Mouse (Mus musculus): ENCODE data around the gene Txk. TPM values are rescaled to one million over a fixed set of nuclear protein-coding genes. Genes with fewer than 3 reads are reported as not detected.

Gene Txk
- polyA plus RNA-seq, 1 experiment: 0.16 TPM

DNA sequence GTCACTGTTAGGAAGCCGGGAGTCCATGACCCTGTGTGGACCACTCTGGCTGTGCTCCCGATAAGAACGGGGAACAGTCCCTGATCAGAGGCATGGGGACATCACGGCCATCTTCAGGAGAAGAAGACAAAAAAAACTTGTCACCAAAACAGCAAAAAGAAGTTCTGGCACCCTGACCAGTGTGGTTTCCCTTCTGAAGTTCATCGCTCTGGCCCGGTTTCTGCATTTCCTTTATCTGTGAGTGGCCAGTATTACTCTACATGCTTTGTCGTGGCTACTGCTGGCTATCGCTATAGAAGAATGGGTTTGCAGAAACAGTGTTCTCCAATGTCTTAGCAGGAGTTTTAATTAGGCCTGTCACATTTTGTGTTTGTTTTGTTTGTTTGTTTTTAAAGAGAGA lies 16.1 kb downstream of the Txk start:
- TF ChIP-seq CTCF (IDR thresholded peaks at IDR 0.05; ENCODE audit: borderline replicate concordance, insufficient read depth, low read length) (no peak), POLR2A (IDR thresholded peaks at IDR 0.05; ENCODE audit: low read depth, low read length) (no peak)
- Histone ChIP-seq H3K4me1 (ENCODE audit: control insufficient read depth, insufficient read depth, low read length) (0 out of 2 replicates have a peak, but pooled peaks cover 2% of the 10 kb centered on the region), H3K27ac (ENCODE audit: insufficient read depth, low read length) (no peak overlapping the region), H3K4me3 (ENCODE audit: insufficient read depth, low read length) (no peak overlapping the region)

DNA sequence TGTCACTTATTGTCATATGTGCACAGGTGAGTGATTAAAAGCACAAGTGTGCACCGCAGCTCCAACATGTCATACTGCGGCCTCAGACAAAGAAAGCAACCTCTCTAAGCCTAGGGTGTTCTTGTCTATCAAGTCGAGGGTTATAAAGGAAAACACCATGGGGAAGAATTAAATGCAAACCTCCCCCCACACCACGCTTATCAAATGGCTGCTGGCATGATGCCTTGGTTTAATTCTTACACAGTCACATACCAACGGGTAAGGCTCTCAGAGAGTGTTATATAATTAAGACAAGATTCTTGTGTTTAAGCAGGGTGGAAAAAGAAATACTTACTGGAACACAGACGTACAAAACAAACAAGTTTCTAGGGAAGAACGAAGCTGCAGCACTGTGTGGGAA lies 16.8 kb downstream of the Txk start:
- Histone ChIP-seq H3K4me1 (ENCODE audit: control insufficient read depth, insufficient read depth, low read length) (0 out of 2 replicates have a peak, but pooled peaks cover 2% of the 10 kb centered on the region), H3K4me3 (ENCODE audit: insufficient read depth, low read length) (no peak overlapping the region), H3K27ac (ENCODE audit: insufficient read depth, low read length) (no peak overlapping the region)
- TF ChIP-seq CTCF (IDR thresholded peaks at IDR 0.05; ENCODE audit: borderline replicate concordance, insufficient read depth, low read length) (no peak), POLR2A (IDR thresholded peaks at IDR 0.05; ENCODE audit: low read depth, low read length) (no peak)

DNA sequence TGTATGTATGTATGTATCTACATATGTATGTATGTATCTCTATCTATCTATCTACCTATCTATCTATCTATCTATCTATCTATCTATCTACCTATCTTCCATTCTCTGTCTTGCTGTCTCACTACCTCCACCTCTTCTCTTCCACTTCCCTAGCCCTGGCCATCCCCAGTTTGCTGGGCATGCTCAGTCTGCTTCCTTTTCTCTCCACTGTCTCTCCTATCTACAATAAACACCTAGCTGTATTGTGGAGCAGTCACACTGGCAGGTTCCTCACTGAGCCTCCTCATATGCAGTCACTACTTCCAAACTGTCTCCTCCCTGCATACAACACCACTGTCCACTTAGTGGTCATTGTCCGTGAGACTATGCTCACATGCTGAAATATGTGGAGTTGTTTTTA lies 19.7 kb downstream of the Txk start:
- Histone ChIP-seq H3K27ac (ENCODE audit: insufficient read depth, low read length) (no peak overlapping the region), H3K4me1 (ENCODE audit: control insufficient read depth, insufficient read depth, low read length) (0 out of 2 replicates have a peak, but pooled peaks cover 2% of the 10 kb centered on the region), H3K4me3 (ENCODE audit: insufficient read depth, low read length) (no peak overlapping the region)
- no peak for TF ChIP-seq CTCF (IDR thresholded peaks at IDR 0.05; ENCODE audit: borderline replicate concordance, insufficient read depth, low read length)
- TF ChIP-seq POLR2A (IDR thresholded peaks at IDR 0.05; ENCODE audit: low read depth, low read length): no peak

DNA sequence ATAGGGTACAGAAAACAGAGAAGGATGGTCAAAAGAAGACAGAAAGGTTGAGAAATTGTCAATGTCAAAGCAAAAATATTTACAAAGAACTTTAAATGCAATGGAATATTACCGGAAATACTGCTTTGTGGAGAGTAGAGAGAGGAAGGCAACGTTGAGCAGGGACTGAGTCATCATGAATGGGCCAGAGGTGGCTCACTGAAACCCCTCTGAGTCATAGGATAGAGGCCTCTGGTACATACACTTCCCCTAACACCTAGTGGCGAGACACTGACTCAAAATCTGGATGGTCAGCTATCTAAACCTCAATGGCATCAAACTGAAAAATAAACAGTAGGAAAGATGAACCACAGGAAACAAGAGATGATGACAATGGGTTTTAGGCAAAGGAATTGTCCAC lies 27.2 kb downstream of the Txk start:
- H3K4me1 ChIP-seq (ENCODE audit: control insufficient read depth, insufficient read depth, low read length): peaks cover 3% of the 10 kb centered on the region; the same call in 1 of the 2 replicates
- no peak overlapping the region for H3K4me3 ChIP-seq (ENCODE audit: insufficient read depth, low read length)
- no peak for TF ChIP-seq CTCF (IDR thresholded peaks at IDR 0.05; ENCODE audit: borderline replicate concordance, insufficient read depth, low read length)
- TF ChIP-seq POLR2A (IDR thresholded peaks at IDR 0.05; ENCODE audit: low read depth, low read length): no peak
- 0 out of 2 replicates have a peak overlapping the region, but pooled peaks have one; percentile 2 for H3K27ac ChIP-seq (ENCODE audit: insufficient read depth, low read length)

DNA sequence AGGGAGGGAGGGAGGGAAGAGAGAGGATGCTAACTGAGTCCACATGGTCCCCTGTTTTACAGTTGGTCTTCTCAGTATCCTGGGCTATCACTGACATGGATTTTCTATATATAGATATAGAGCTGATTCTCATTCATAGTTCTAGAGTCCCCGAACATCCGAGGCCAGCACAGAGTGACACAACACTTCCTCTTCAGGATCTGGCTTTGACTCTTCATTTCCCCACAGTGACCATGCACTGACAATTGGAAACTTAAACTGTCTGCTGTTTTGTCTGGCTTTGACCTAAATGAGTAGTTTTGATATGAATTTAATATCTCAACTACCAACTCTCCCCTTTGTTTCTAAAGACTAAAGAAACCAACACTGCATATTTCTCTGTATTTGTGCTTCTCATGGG lies 29.1 kb downstream of the Txk start:
- H3K4me1 ChIP-seq (ENCODE audit: control insufficient read depth, insufficient read depth, low read length): peaks cover 3% of the 10 kb centered on the region; the same call in 1 of the 2 replicates
- no peak for TF ChIP-seq CTCF (IDR thresholded peaks at IDR 0.05; ENCODE audit: borderline replicate concordance, insufficient read depth, low read length)
- TF ChIP-seq POLR2A (IDR thresholded peaks at IDR 0.05; ENCODE audit: low read depth, low read length): no peak
- H3K4me3 ChIP-seq (ENCODE audit: insufficient read depth, low read length): no peak overlapping the region
- no peak overlapping the region for H3K27ac ChIP-seq (ENCODE audit: insufficient read depth, low read length)

DNA sequence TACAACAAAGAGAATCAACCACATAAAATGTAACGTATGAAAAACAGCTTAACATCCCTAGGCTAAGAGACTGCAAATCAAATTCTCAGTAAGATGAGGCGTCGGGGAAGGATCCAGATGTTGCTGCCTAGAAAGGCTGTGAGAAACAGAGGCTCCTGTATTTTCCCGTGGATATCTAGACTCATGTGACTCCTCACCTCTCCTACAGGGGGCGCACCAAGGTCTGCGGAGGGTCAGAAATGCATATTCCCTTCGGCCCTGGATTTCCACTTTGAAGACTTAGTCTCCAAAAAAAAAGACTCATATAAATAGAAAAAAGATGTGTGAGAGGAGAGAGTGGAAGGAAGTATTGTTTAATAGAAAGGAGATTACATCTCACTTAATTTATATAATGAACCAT lies 32.0 kb downstream of the Txk start:
- Histone ChIP-seq H3K4me3 (ENCODE audit: insufficient read depth, low read length) (no peak overlapping the region), H3K27ac (ENCODE audit: insufficient read depth, low read length) (no peak overlapping the region; the same call in 1 of the 2 replicates), H3K4me1 (ENCODE audit: control insufficient read depth, insufficient read depth, low read length) (peaks cover 3% of the 10 kb centered on the region; the same call in 1 of the 2 replicates)
- TF ChIP-seq POLR2A (IDR thresholded peaks at IDR 0.05; ENCODE audit: low read depth, low read length) (no peak), CTCF (IDR thresholded peaks at IDR 0.05; ENCODE audit: borderline replicate concordance, insufficient read depth, low read length) (peak; percentile 14; the same call in 1 of the 2 replicates)

DNA sequence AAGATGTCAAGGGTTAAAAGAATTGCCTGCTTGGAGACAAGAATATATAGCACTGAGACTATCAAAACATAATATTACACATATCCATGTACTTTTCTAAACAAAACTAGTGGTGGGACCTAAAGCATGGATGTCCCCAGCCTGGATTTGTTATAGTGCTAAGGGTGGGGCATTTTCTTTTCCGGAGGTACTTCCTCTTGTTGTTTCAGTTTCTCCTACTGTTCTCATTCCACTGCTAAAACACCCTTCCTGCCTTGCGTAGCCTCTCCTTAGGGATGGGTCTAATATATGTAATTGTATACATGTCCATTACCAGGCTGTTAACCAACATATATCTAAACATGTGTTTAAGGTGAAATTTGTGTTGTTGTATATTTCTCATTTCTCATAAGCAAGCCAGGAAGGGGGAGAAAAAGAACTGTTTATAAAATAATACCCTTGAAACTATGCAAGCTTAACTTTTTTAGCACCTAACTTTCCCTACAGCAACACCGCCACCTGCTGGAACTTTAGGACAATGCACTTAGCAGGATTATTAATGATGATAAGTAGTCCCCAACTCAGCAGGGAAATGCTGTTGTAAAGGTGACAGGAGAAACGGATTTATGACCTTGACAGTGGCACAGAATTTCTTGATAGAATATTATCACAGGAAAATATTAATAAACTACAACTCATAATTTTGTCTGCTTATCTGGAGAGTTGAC lies 41.9 kb downstream of the Txk start:
- Histone ChIP-seq H3K27ac (ENCODE audit: insufficient read depth, low read length) (no peak overlapping the region), H3K4me1 (ENCODE audit: control insufficient read depth, insufficient read depth, low read length) (peaks cover 10% of the 10 kb centered on the region), H3K4me3 (ENCODE audit: insufficient read depth, low read length) (no peak overlapping the region)
- TF ChIP-seq POLR2A (IDR thresholded peaks at IDR 0.05; ENCODE audit: low read depth, low read length) (no peak), CTCF (IDR thresholded peaks at IDR 0.05; ENCODE audit: borderline replicate concordance, insufficient read depth, low read length) (no peak)

DNA sequence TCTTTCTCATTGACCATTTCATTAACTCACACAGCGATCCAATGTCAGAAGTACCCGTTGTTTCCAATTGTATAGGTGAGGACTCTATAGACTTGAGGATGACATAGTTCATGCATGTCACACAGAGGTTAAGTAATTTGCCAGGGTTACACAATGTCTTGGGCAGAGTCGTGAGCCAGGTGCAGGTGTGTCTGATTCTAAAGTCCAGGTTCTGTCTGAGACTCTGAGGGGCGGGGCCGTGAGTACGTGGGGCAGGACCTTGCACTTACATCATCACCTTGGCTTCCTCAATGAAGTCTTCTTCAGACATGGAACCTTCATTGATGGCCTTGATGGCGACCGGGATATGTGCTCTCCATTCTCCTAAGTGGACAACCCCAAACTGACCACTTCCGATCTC lies 42.6 kb downstream of the Txk start:
- peak overlapping the region; percentile 70 for H3K27ac ChIP-seq (ENCODE audit: insufficient read depth, low read length)
- TF ChIP-seq POLR2A (IDR thresholded peaks at IDR 0.05; ENCODE audit: low read depth, low read length): no peak
- TF ChIP-seq CTCF (IDR thresholded peaks at IDR 0.05; ENCODE audit: borderline replicate concordance, insufficient read depth, low read length): no peak
- H3K4me3 ChIP-seq (ENCODE audit: insufficient read depth, low read length): no peak overlapping the region

DNA sequence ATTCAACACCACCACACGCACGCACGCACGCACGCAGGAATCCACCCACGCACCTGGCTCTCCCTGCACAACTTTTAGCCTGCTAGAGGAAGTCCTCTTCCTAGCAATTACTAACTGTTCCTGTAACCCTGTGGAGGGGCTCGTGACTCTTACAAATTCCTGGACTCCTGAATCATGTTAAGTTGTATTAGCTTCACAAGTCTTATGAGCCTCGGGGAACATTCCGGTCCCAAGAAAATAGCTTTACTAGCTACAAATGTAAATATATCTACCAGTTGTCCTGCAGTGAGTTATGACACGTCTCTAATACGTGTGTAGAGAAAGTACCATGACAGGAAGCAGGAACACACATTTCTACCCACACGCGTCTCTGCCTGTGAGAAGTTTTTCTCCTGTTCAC lies 43.1 kb downstream of the Txk start:
- Histone ChIP-seq H3K4me3 (ENCODE audit: insufficient read depth, low read length) (no peak overlapping the region), H3K4me1 (ENCODE audit: control insufficient read depth, insufficient read depth, low read length) (peaks cover 10% of the 10 kb centered on the region), H3K27ac (ENCODE audit: insufficient read depth, low read length) (peak overlapping the region; percentile 70)
- TF ChIP-seq POLR2A (IDR thresholded peaks at IDR 0.05; ENCODE audit: low read depth, low read length) (no peak), CTCF (IDR thresholded peaks at IDR 0.05; ENCODE audit: borderline replicate concordance, insufficient read depth, low read length) (no peak)

More for the DNA sequence above, 42.6 kb downstream of the Txk start:
- H3K4me1 ChIP-seq (ENCODE audit: control insufficient read depth, insufficient read depth, low read length): peaks cover 10% of the 10 kb centered on the region

DNA sequence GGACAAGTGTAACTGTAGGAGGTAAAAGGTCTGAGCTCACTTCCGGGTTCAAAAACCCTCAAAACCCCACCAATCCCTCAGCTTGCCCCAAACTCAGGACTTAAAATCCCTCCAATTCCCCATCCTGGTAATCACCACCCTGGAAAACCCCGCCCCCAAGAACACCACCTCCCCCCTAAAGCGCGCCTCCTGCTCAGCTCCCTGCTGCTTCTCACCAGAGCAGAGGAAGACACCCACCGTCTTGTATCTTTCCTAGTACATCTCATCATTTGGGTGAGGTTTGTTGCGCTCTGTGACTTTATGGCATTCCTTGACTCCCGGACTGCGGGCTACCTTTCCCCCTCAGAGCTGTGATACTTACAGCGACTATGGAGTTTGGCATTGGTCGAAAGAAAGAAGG lies 45.9 kb downstream of the Txk start:
- TF ChIP-seq POLR2A (IDR thresholded peaks at IDR 0.05; ENCODE audit: low read depth, low read length): no peak
- no peak for TF ChIP-seq CTCF (IDR thresholded peaks at IDR 0.05; ENCODE audit: borderline replicate concordance, insufficient read depth, low read length)
- no peak overlapping the region for H3K4me3 ChIP-seq (ENCODE audit: insufficient read depth, low read length)
- H3K4me1 ChIP-seq (ENCODE audit: control insufficient read depth, insufficient read depth, low read length): peaks cover 10% of the 10 kb centered on the region
- no peak overlapping the region for H3K27ac ChIP-seq (ENCODE audit: insufficient read depth, low read length)

All from embryonic fibroblast, embryonic 13.5 days (primary cell).